Comparison of ENCODE assay signal across 19 mouse cellular contexts in genomic region chr1:181560896-181561767, GRCm38 (mm10). TPM values are rescaled to one million over a fixed set of nuclear protein-coding genes. Genes with fewer than 3 reads are reported as not detected.
DNase-seq lines count a peak whose midpoint lies in the region; ATAC-seq and TF ChIP-seq lines count a peak whose summit lies in the region.
"Had no signal": no experiment of that assay in that cellular context is flagged by ENCODE, and none has a peak within 500 bp of the region (broad histone marks: within the 10 kb centered on the region; RNA-seq: fewer than 3 reads in every experiment).

No protein-coding gene starts in this region.

- no peak for TF ChIP-seq POLR2A in kidney, adult 2 months (IDR thresholded peaks at IDR 0.05; ENCODE audit: low read depth, low read length)

- no peak for ATAC-seq in kidney, embryonic 15.5 days (replicated peaks; ENCODE audit: low FRiP score)
- peak; percentile 46; the same call in 1 of the 2 replicates for ATAC-seq in neural tube, embryonic 14.5 days (ENCODE audit: low read depth)

- no peaks in the 10 kb centered on the region for H3K27me3 ChIP-seq in kidney, embryonic 15.5 days
- no peaks in the 10 kb centered on the region for H3K27me3 ChIP-seq in kidney, adult 2 months (replicated peaks; ENCODE audit: control insufficient read depth, insufficient read depth, low read length)
- no peaks in the 10 kb centered on the region for H3K27me3 ChIP-seq in limb, embryonic 10.5 days (ENCODE audit: low read depth, poor library complexity, severe bottlenecking)
- no peaks in the 10 kb centered on the region for H3K27me3 ChIP-seq in neural tube, embryonic 14.5 days (ENCODE audit: control insufficient read depth, insufficient read depth, low read length)
- H3K27me3 ChIP-seq: embryonic facial prominence, embryonic 13.5 days; lung, embryonic 15.5 days had no signal

- H3K9ac ChIP-seq in kidney, embryonic 15.5 days, result no peak overlapping the region
- no peak overlapping the region for H3K9ac ChIP-seq in neural tube, embryonic 14.5 days (replicated peaks; ENCODE audit: low read depth, low read length)
- H3K9ac ChIP-seq: embryonic facial prominence, embryonic 13.5 days; lung, embryonic 15.5 days had no signal

- H3K27ac ChIP-seq in kidney, embryonic 15.5 days, result 0 out of 2 replicates have a peak overlapping the region, but pooled peaks have one; percentile 49
- H3K27ac ChIP-seq in kidney, adult 2 months (ENCODE audit: insufficient read depth, low read depth, low read length), result no peak overlapping the region
- peak overlapping the region; percentile 80 for H3K27ac ChIP-seq in limb, embryonic 10.5 days
- peak overlapping the region; percentile 60; the same call in 1 of the 2 replicates for H3K27ac ChIP-seq in neural tube, embryonic 14.5 days (ENCODE audit: low read depth, low read length)
- no peak overlapping the region for H3K27ac ChIP-seq in left cerebral cortex, adult 2 months
- H3K27ac ChIP-seq: embryonic facial prominence, embryonic 13.5 days; lung, embryonic 15.5 days had no signal

- peak; percentile 17 for DNase-seq in embryo, embryonic 10.5 days (ENCODE audit: low spot score)
- DNase-seq in embryo, embryonic 9.5 days (ENCODE audit: extremely low spot score), result no peak
- DNase-seq in kidney, adult 2 months, result no peak
- DNase-seq in limb, embryonic 10.5 days (ENCODE audit: low spot score), result no peak
- DNase-seq in left cerebral cortex, adult 2 months (ENCODE audit: extremely low spot score in 1 of 2, low spot score in 2 of 2), result no peak
- no peak for DNase-seq in adrenal gland, postnatal 10 days
- DNase-seq: adrenal gland, postnatal 25 days; cerebellum, postnatal 25 days; gastrocnemius, postnatal 25 days; kidney, adult 8-10 months; thymus, adult 2 months had no signal

- 23% methylated on average over 9 of the region's 9 CpGs for WGBS in kidney, embryonic 15.5 days
- WGBS in kidney, adult 2 months, result 49% methylated on average over 9 of the region's 9 CpGs
- WGBS in limb, embryonic 10.5 days, result 40% methylated on average over 9 of the region's 9 CpGs
- WGBS in neural tube, embryonic 14.5 days, result 11% methylated on average over 9 of the region's 9 CpGs

- H3K4me2 ChIP-seq in kidney, embryonic 15.5 days, result no peak overlapping the region
- no peak overlapping the region for H3K4me2 ChIP-seq in neural tube, embryonic 14.5 days (ENCODE audit: low read depth, low read length)
- H3K4me2 ChIP-seq: embryonic facial prominence, embryonic 13.5 days; heart, embryonic 11.5 days; liver, embryonic 11.5 days; lung, embryonic 15.5 days had no signal

- intact Hi-C loops in left cerebral cortex, adult 2 months (cut with DNase I), result no loop called here

- H3K36me3 ChIP-seq in kidney, embryonic 15.5 days, result no peaks in the 10 kb centered on the region
- no peaks in the 10 kb centered on the region for H3K36me3 ChIP-seq in kidney, adult 2 months (ENCODE audit: control insufficient read depth, insufficient read depth, low read length)
- no peaks in the 10 kb centered on the region for H3K36me3 ChIP-seq in limb, embryonic 10.5 days
- no peaks in the 10 kb centered on the region for H3K36me3 ChIP-seq in neural tube, embryonic 14.5 days (ENCODE audit: control insufficient read depth, insufficient read depth, low read length)
- H3K36me3 ChIP-seq: embryonic facial prominence, embryonic 13.5 days; lung, embryonic 15.5 days had no signal

- H3K9me3 ChIP-seq in kidney, embryonic 15.5 days (replicated peaks), result no peaks in the 10 kb centered on the region
- no peaks in the 10 kb centered on the region for H3K9me3 ChIP-seq in limb, embryonic 10.5 days (replicated peaks)
- H3K9me3 ChIP-seq in neural tube, embryonic 14.5 days (ENCODE audit: control insufficient read depth, low read length), result no peaks in the 10 kb centered on the region
- H3K9me3 ChIP-seq: embryonic facial prominence, embryonic 13.5 days; lung, embryonic 15.5 days had no signal

- peaks cover 22% of the 10 kb centered on the region for H3K4me1 ChIP-seq in kidney, embryonic 15.5 days
- H3K4me1 ChIP-seq in kidney, adult 2 months (ENCODE audit: control insufficient read depth, insufficient read depth, low read length), result no peaks in the 10 kb centered on the region
- peaks cover 47% of the 10 kb centered on the region for H3K4me1 ChIP-seq in limb, embryonic 10.5 days
- peaks cover 10% of the 10 kb centered on the region for H3K4me1 ChIP-seq in neural tube, embryonic 14.5 days (ENCODE audit: control insufficient read depth, insufficient read depth, low read length)
- H3K4me1 ChIP-seq: lung, embryonic 15.5 days had no signal

- H3K4me3 ChIP-seq in kidney, embryonic 15.5 days (replicated peaks), result no peak overlapping the region
- H3K4me3 ChIP-seq in kidney, adult 2 months (ENCODE audit: insufficient read depth, low read depth, low read length), result no peak overlapping the region
- H3K4me3 ChIP-seq in limb, embryonic 10.5 days, result 0 out of 2 replicates have a peak overlapping the region, but pooled peaks have one; percentile 8
- H3K4me3 ChIP-seq in neural tube, embryonic 14.5 days (ENCODE audit: low read depth, low read length), result no peak overlapping the region
- no peak overlapping the region for H3K4me3 ChIP-seq in left cerebral cortex, adult 2 months
- H3K4me3 ChIP-seq: embryonic facial prominence, embryonic 13.5 days; lung, embryonic 15.5 days had no signal

- TF ChIP-seq CTCF in kidney, adult 2 months (conservative IDR thresholded peaks at IDR 0.05; ENCODE audit: insufficient read depth, insufficient read length, low read depth, low read length), result no peak
- TF ChIP-seq CTCF in left cerebral cortex, adult 2 months (IDR thresholded peaks at IDR 0.05), result no peak

RNA-seq across cellular contexts. Expression of gene Dnah14, which starts 15.2 kb away (rescaled TPM):
- polyA plus RNA-seq in kidney, embryonic 15.5 days (2015; fragmentation: Nextera tagmentation; extraction: Ambion mirVana), result 1.4 and 2.0 TPM in 2 replicates
- not detected in 2 replicates for polyA plus RNA-seq in kidney, adult 2 months (2012; rRNA removed)
- polyA plus RNA-seq in limb, embryonic 10.5 days (2016; fragmentation: Nextera tagmentation; extraction: Ambion mirVana), result 1.7 TPM in 2 replicates
- 0.61 and 0.94 TPM in 2 replicates for polyA plus RNA-seq in neural tube, embryonic 14.5 days (2014; fragmentation: Nextera tagmentation; extraction: Ambion mirVana)
- total RNA-seq in left cerebral cortex, adult 2 months (2021), result 1 to 10 TPM in 1 of 2 experiments, under 1 TPM in 1; 0.49 to 1.4 TPM
- under 1 TPM; 0.09 TPM for total RNA-seq in adrenal gland, postnatal 10 days (2021)
- total RNA-seq: heart, postnatal 25 days had no signal

RNA-seq across cellular contexts. Expression of gene Ccdc121, which starts 49.9 kb away (rescaled TPM):
- 0.08 and 0.32 TPM in 2 replicates for polyA plus RNA-seq in kidney, embryonic 15.5 days (2015; fragmentation: Nextera tagmentation; extraction: Ambion mirVana)
- polyA plus RNA-seq in kidney, adult 2 months (2012; rRNA removed), result not detected in 2 replicates
- not detected in 2 replicates for polyA plus RNA-seq in limb, embryonic 10.5 days (2016; fragmentation: Nextera tagmentation; extraction: Ambion mirVana)
- not detected in 2 replicates for polyA plus RNA-seq in neural tube, embryonic 14.5 days (2014; fragmentation: Nextera tagmentation; extraction: Ambion mirVana)
- total RNA-seq in left cerebral cortex, adult 2 months (2021), result under 1 TPM in 1 of 2 experiments, not detected in 1; 0.37 TPM
- not detected for total RNA-seq in adrenal gland, postnatal 10 days (2021)
- total RNA-seq: adrenal gland, postnatal 25 days; gastrocnemius, postnatal 25 days; heart, postnatal 25 days; megakaryocyte progenitor cell, adult 5-6 weeks had no signal
- polyA plus RNA-seq: embryonic facial prominence, embryonic 13.5 days; liver, embryonic 11.5 days; thymus, adult 2 months had no signal

Comparison
In these comparisons a context has a peak if more than half of its experiments do, and no peak if none do; other contexts are left out.
1. H3K27ac ChIP-seq: peak in kidney, embryonic 15.5 days (single experiment), limb, embryonic 10.5 days (single experiment) and neural tube, embryonic 14.5 days (single experiment); none in kidney, adult 2 months (single experiment) and left cerebral cortex, adult 2 months (single experiment).